Mouse (Mus musculus): ENCODE measurements around the gene Olfr648. TPM values are rescaled to one million over a fixed set of nuclear protein-coding genes. Genes with fewer than 3 reads are reported as not detected.

Gene Olfr648
- polyA plus RNA-seq, 1 experiment = not detected

GRCm38 (mm10) chr7:104150456-104150855, 32.7 kb downstream of the Olfr648 start, which contains the start of gene Ubqlnl:
Gene Ubqlnl, minus strand, starts transcription at chr7:104150556.
- H3K27me3 ChIP-seq (ENCODE audit: control insufficient read depth, insufficient read depth, low read length) = no peaks in the 10 kb centered on the region
- 86% methylated on average over 2 of the region's 2 CpGs for WGBS
- no peak within 1 kb of the TSS for H3K4me3 ChIP-seq (ENCODE audit: low read depth, low read length)
- no peak within 1 kb of the TSS for H3K27ac ChIP-seq (ENCODE audit: insufficient read depth, low read depth, low read length)
- H3K36me3 ChIP-seq (ENCODE audit: control insufficient read depth, insufficient read depth, low read length) = no peaks in the 10 kb centered on the region
- H3K4me1 ChIP-seq (ENCODE audit: control insufficient read depth, insufficient read depth, insufficient read length, low read length) = no peaks in the 10 kb centered on the region
- TF ChIP-seq CTCF (IDR thresholded peaks at IDR 0.05; ENCODE audit: extremely low read depth, insufficient read length, insufficient replicate concordance, low read depth, low read length) (no peak), POLR2A (IDR thresholded peaks at IDR 0.05; ENCODE audit: low read depth, low read length) (no peak)

GRCm38 (mm10) chr7:104143179-104143578, 40.0 kb downstream of the Olfr648 start, which contains the start of gene Ubqln3:
Gene Ubqln3, minus strand, starts transcription at chr7:104143279.
- TF ChIP-seq POLR2A (IDR thresholded peaks at IDR 0.05; ENCODE audit: low read depth, low read length) (no peak), CTCF (IDR thresholded peaks at IDR 0.05; ENCODE audit: extremely low read depth, insufficient read length, insufficient replicate concordance, low read depth, low read length) (no peak)
- Histone ChIP-seq H3K36me3 (ENCODE audit: control insufficient read depth, insufficient read depth, low read length) (no peaks in the 10 kb centered on the region), H3K27ac (ENCODE audit: insufficient read depth, low read depth, low read length) (no peak within 1 kb of the TSS), H3K4me1 (ENCODE audit: control insufficient read depth, insufficient read depth, insufficient read length, low read length) (no peaks in the 10 kb centered on the region), H3K27me3 (ENCODE audit: control insufficient read depth, insufficient read depth, low read length) (no peaks in the 10 kb centered on the region), H3K4me3 (ENCODE audit: low read depth, low read length) (no peak within 1 kb of the TSS)
- 70% methylated on average over 3 of the region's 3 CpGs for WGBS

- no peaks in the 10 kb centered on the region for H3K36me3 ChIP-seq (ENCODE audit: control insufficient read depth, insufficient read depth, low read length)
- no peaks in the 10 kb centered on the region for H3K27me3 ChIP-seq (ENCODE audit: control insufficient read depth, insufficient read depth, low read length)
- H3K4me3 ChIP-seq (ENCODE audit: low read depth, low read length) = no peak within 1 kb of the TSS
- H3K27ac ChIP-seq (ENCODE audit: insufficient read depth, low read depth, low read length) = no peak within 1 kb of the TSS
- 71% methylated on average over 5 of the region's 5 CpGs for WGBS
- TF ChIP-seq POLR2A (IDR thresholded peaks at IDR 0.05; ENCODE audit: low read depth, low read length) (no peak), CTCF (IDR thresholded peaks at IDR 0.05; ENCODE audit: extremely low read depth, insufficient read length, insufficient replicate concordance, low read depth, low read length) (no peak)
- no peaks in the 10 kb centered on the region for H3K4me1 ChIP-seq (ENCODE audit: control insufficient read depth, insufficient read depth, insufficient read length, low read length)
Observed at GRCm38 (mm10) chr7:104137305-104137704, 45.9 kb downstream of the Olfr648 start, which contains the start of gene Olfr643. Gene Olfr643, minus strand, starts transcription at chr7:104137405.

- TF ChIP-seq POLR2A (IDR thresholded peaks at IDR 0.05; ENCODE audit: low read depth, low read length) (no peak), CTCF (IDR thresholded peaks at IDR 0.05; ENCODE audit: extremely low read depth, insufficient read length, insufficient replicate concordance, low read depth, low read length) (no peak)
- Histone ChIP-seq H3K4me3 (ENCODE audit: low read depth, low read length) (no peak within 1 kb of the TSS), H3K36me3 (ENCODE audit: control insufficient read depth, insufficient read depth, low read length) (no peaks in the 10 kb centered on the region), H3K27ac (ENCODE audit: insufficient read depth, low read depth, low read length) (no peak within 1 kb of the TSS), H3K4me1 (ENCODE audit: control insufficient read depth, insufficient read depth, insufficient read length, low read length) (no peaks in the 10 kb centered on the region), H3K27me3 (ENCODE audit: control insufficient read depth, insufficient read depth, low read length) (no peaks in the 10 kb centered on the region)
- WGBS = 88% methylated on average over 5 of the region's 5 CpGs
Observed at GRCm38 (mm10) chr7:104129726-104130125, 53.5 kb downstream of the Olfr648 start, which contains the start of gene Ubqln5. Gene Ubqln5, minus strand, starts transcription at chr7:104129826.

Other genes starting within 250 kb of the Olfr648 start
- not detected in 2 replicates for gene Olfr632, start 249.0 kb downstream of the Olfr648 start, polyA plus RNA-seq (2012; rRNA removed)
- gene Olfr633, start 239.0 kb downstream of the Olfr648 start, polyA plus RNA-seq (2012; rRNA removed) = not detected in 2 replicates
- not detected in 2 replicates for gene Olfr635, start 212.2 kb downstream of the Olfr648 start, polyA plus RNA-seq (2012; rRNA removed)
- not detected in 2 replicates for gene Olfr638, start 184.6 kb downstream of the Olfr648 start, polyA plus RNA-seq (2012; rRNA removed)
- gene Olfr639, start 166.1 kb downstream of the Olfr648 start, polyA plus RNA-seq (2012; rRNA removed) = not detected in 2 replicates
- gene Olfr640, start 157.8 kb downstream of the Olfr648 start, polyA plus RNA-seq (2012; rRNA removed) = not detected in 2 replicates
- not detected in 2 replicates for gene Olfr641, start 147.9 kb downstream of the Olfr648 start, polyA plus RNA-seq (2012; rRNA removed)
- not detected in 2 replicates for gene Olfr642, start 130.7 kb downstream of the Olfr648 start, polyA plus RNA-seq (2012; rRNA removed)
- not detected in 2 replicates for gene 4930516K23Rik, start 121.9 kb downstream of the Olfr648 start, polyA plus RNA-seq (2012; rRNA removed)
- gene Olfr644, start 111.5 kb downstream of the Olfr648 start, polyA plus RNA-seq (2012; rRNA removed) = not detected in 2 replicates
- gene Olfr645, start 97.9 kb downstream of the Olfr648 start, polyA plus RNA-seq (2012; rRNA removed) = not detected in 2 replicates
- gene Olfr646, start 78.5 kb downstream of the Olfr648 start, polyA plus RNA-seq (2012; rRNA removed) = not detected in 2 replicates
- gene Ubqln5, start 53.6 kb downstream of the Olfr648 start, polyA plus RNA-seq (2012; rRNA removed) = not detected in 2 replicates
- gene Olfr643, start 46.0 kb downstream of the Olfr648 start, polyA plus RNA-seq (2012; rRNA removed) = not detected in 2 replicates
- gene Ubqln3, start 40.1 kb downstream of the Olfr648 start, polyA plus RNA-seq (2012; rRNA removed) = not detected in 2 replicates
- gene Ubqlnl, start 32.8 kb downstream of the Olfr648 start, polyA plus RNA-seq (2012; rRNA removed) = not detected in 2 replicates
- not detected in 2 replicates for gene Olfm5, start 18.6 kb downstream of the Olfr648 start, polyA plus RNA-seq (2012; rRNA removed)
- not detected in 2 replicates for gene Olfr649, start 12.6 kb upstream of the Olfr648 start, polyA plus RNA-seq (2012; rRNA removed)
- gene Trim6, start 35.4 kb upstream of the Olfr648 start, polyA plus RNA-seq (2012; rRNA removed) = 0.44 and 0.61 TPM in 2 replicates
- 2.1 and 5.8 TPM in 2 replicates for gene Trim34a, start 61.1 kb upstream of the Olfr648 start, polyA plus RNA-seq (2012; rRNA removed)
- 0.67 and 0.70 TPM in 2 replicates for gene Trim5, start 104.7 kb upstream of the Olfr648 start, polyA plus RNA-seq (2012; rRNA removed)
- 2.8 and 5.9 TPM in 2 replicates for gene Trim12a, start 132.1 kb upstream of the Olfr648 start, polyA plus RNA-seq (2012; rRNA removed)
- 0.10 TPM in 1 of 2 replicates, not detected in the other for gene Trim34b, start 146.1 kb upstream of the Olfr648 start, polyA plus RNA-seq (2012; rRNA removed)
- 0.77 and 2.2 TPM in 2 replicates for gene Trim12c, start 170.0 kb upstream of the Olfr648 start, polyA plus RNA-seq (2012; rRNA removed)
- gene Trim30b, start 186.5 kb upstream of the Olfr648 start, polyA plus RNA-seq (2012; rRNA removed) = 0.09 TPM in 1 of 2 replicates, not detected in the other
- gene Trim30c, start 217.4 kb upstream of the Olfr648 start, polyA plus RNA-seq (2012; rRNA removed) = not detected in 2 replicates